Mouse (Mus musculus) gastrocnemius, postnatal 25 days (tissue): ENCODE results near the gene Sorbs2. TPM values are rescaled to one million over a fixed set of nuclear protein-coding genes. Genes with fewer than 3 reads are reported as not detected.

ENCODE experiments used
- DNase-seq: peaks from one replicate; pipeline ENCODE4 v3.0.0; 2022
- long read RNA-seq, 2 experiments: library from polyadenylated mRNA; stranded (forward); transcript quantifications; one replicate each; pipeline ENCODE4 v2.0.0; 2021
- total RNA-seq, 2 experiments: library from RNA; stranded (reverse); gene quantifications; 1 replicate in 1 of 2; 2 replicates in 1 of 2; pipeline ENCODE4 v1.2.3; 2021

Gene Sorbs2
- 10 to 100 TPM; 21.0 to 21.5 TPM for total RNA-seq
- long read RNA-seq, experiment 1, partial matches to known transcripts: 0 of 2 reads
- long read RNA-seq, experiment 1, other reads (novel, unspliced or antisense): 2 of 2 reads
- long read RNA-seq, experiment 2, partial matches to known transcripts: 0 of 5 reads
- long read RNA-seq, experiment 2, other reads (novel, unspliced or antisense): 5 of 5 reads

DNA sequence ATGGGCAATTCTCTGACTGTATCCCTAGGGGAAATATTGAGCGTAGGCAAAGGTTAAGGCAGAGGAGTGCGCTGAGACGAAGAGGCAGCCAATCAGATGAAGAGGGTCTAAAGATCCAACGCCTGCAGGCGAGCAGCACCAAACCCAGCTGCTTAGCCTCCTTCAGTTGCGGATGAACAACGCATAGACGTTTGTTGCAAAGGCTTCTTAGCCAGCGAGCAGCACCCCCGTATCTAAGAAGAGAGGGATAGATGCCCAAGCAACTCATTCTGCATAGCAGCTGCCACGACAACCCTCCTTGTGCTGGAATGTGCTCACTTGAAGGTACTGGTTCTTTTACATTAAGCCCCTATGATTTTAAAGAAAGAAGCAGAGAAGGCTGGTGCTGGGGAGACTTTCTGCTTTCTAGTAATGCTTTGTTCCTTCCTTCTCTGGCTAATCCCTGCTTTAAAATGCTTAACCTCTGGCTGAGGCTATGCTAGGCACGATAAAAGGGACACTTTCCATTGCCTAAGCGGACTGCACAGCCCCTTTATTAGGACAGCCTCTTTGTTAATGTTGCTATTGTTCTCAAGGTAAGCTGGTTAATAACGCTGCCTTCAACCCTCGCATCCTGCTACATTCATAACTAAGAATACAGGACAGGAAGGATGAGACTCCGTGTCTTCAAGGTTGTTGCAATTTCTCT is at the start of gene Sorbs2:
Gene Sorbs2, plus strand, starts transcription at position 155 of the 688 bp plus-strand sequence.
- no peak for DNase-seq

GRCm38 (mm10) chr8:45457874-45458273 is 49.7 kb upstream of the Sorbs2 start:
- no peak for DNase-seq

- no peak for DNase-seq
Observed at GRCm38 (mm10) chr8:45469006-45469405, 38.6 kb upstream of the Sorbs2 start.

DNA sequence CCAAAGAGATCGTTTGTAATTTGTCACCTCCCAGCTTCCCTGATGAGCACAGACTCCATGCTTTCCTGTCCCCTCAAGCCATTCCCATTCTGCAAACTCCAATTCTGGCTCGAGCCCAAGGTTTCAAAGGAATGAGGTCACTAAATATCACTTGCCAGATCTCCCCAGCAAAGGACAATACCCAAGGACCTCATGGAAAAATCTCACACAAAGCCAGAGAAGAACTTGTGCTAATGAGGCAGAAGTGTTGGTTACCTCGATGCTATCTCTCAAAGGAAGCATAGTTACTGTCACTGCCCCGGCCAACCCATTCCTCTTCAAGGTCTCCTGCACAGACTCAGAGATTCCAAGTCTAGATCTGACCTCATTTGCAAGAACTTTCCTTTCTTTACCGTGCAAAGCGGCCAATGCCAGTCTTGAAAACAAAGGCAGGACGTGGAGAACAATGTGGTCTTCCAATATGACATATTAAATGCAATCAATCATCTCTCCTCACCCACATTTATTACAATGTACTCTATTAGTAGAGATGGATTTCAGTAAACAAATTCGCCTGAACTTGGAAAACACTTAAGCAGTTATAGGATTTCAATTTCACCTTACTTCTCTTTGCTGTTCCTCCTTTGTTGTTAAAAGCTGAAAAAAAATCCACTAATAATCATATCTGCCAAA is 37.9 kb upstream of the Sorbs2 start:
- DNase-seq: no peak

- DNase-seq: no peak
Observed at GRCm38 (mm10) chr8:45480886-45481285, 26.7 kb upstream of the Sorbs2 start.

- DNase-seq: no peak
Observed at GRCm38 (mm10) chr8:45486281-45486680, 21.3 kb upstream of the Sorbs2 start.

DNA sequence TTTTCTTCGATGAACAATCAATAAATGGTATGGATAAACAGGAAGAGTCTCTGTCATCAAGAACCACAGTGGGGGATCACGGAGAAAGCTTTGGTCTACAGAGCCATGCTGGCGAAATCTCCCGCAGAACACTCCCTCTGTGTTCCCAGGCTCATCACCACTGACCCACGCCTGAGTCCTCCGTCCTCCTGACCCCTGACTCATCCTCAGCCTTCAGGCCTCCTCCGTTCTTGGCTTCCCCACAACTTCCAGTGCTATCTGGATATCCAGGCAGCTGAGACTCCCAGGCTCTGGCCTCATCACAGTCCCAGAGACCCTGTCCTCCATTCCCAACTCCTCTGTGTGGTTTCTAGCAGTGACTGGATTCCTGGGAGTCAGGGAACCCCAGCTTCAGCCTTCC is 3.6 kb upstream of the Sorbs2 start:
- no peak for DNase-seq

GRCm38 (mm10) chr8:45506376-45506775 is 1.2 kb upstream of the Sorbs2 start:
- no peak for DNase-seq

DNA sequence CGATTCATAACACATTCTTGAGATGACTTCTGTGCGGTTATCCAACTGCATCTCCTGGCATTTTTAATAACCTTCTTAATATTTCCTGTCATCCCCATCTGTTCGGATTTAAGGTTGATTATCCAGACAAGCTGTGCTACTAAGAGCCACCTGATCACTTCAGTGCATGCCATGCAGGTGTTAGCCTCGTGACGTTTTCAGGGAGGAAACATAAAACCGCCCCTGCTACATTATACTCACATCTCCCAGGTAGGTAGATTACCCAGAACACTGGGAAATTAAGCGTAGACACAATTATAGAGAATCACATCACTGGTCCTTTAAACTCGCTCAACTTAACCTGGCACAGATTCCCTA is 333 bp upstream of the Sorbs2 start:
- DNase-seq: no peak

DNA sequence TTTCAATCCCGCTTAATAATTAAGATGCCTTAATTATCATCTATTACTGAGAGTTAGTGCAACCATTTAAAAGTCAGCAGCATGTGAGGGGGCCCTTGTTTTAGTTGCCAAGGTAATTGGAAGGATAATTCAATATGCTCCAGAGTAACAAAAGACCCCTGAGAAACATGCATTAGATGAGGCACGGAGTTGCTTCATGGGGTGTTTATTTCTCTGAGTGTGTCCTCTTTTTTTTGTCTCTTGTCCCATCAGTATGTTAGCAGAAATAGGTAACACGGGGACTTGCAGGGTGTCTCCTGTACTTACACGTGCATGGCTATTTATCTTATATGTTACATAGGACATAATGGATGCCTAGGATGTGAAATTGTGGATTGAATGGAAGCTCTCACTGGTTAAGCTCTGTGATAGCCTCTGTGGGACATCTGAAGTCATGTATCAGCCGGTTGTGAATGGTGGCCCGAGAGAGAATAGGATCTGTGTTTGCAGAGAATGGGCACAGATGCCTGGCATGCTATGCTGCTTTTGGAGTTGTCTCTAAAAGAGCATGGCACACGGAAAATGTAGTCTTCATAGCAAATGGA is 1.0 kb downstream of the Sorbs2 start:
- DNase-seq: no peak

GRCm38 (mm10) chr8:45512369-45512768 is 4.8 kb downstream of the Sorbs2 start:
- no peak for DNase-seq

DNA sequence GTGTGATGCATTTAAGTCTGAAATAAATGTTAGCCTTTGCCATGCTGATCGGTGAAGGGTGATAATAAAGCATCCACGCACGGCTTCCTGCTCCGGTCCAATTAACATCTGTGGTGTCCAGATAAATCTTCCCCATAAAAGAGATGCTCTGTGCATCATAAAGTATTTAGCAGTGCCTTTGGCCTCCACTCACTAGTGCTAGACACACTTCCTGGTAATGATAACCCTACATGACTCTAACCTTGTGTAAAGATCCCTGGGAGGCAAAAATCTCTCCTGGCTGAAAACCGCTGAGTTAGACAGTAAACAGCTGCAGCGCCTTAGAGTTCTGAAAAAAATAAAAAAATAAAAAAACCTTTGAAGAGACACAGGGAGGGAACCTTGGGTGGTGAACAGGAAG is 14.0 kb downstream of the Sorbs2 start:
- no peak for DNase-seq

DNA sequence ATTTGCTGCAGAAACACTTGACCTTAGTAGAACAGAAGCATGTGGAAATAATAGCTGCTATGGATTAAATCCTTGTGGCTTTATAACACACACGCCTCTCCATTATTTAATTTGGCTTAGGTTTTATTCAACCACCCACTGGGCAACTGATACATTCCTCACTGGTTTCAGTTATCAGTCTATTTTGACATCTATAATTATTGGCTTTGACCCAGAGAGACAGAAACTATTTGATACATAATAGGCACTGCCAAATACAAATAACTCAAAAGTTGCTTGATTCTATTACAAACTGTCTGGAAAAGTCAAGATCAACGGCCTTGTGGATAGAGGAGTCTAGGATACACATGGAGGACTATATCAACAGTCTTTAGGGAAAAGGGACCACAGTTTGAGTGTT is 20.1 kb downstream of the Sorbs2 start:
- DNase-seq: no peak

DNA sequence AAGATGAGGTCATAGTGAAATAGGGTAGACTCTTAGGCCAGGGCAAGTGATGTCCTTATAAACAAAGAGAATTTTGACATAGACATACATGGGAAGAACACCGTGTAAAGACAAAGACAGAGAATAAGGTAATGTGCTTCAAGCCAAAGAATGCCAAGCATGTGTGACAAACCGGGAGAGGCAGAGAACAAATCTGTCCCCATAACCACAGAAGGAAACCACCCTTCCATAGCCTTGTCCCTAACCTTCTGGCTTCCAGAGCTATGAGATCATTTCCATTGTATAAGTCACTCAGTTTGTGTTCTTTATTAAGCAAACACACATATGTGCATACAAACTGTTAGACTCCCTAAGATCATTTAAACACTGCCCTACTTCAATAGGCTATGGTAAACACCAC is 21.3 kb downstream of the Sorbs2 start:
- DNase-seq: no peak

GRCm38 (mm10) chr8:45536578-45536977 is 29.0 kb downstream of the Sorbs2 start:
- no peak for DNase-seq

GRCm38 (mm10) chr8:45540513-45540912 is 32.9 kb downstream of the Sorbs2 start:
- no peak for DNase-seq

GRCm38 (mm10) chr8:45552175-45552574 is 44.6 kb downstream of the Sorbs2 start:
- DNase-seq: no peak

DNA sequence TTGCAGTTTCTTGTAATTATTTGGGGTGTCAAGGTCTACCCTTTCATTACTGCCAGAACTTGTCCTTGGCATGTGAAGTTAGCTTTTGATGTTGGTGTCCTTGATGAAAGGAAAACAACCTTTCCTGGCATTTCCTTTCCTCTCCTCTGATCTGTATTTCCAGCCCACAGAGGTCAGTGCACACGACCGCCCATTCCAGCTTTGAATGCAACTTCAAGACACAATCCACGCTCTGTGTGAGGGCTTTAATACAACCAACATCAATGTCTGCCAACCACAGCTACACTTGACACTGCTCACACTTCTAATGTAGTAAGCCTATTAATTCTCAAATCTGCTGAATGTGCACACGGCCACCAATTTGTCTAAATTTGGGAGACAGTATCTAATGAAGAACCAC is 47.0 kb downstream of the Sorbs2 start:
- DNase-seq: no peak

DNA sequence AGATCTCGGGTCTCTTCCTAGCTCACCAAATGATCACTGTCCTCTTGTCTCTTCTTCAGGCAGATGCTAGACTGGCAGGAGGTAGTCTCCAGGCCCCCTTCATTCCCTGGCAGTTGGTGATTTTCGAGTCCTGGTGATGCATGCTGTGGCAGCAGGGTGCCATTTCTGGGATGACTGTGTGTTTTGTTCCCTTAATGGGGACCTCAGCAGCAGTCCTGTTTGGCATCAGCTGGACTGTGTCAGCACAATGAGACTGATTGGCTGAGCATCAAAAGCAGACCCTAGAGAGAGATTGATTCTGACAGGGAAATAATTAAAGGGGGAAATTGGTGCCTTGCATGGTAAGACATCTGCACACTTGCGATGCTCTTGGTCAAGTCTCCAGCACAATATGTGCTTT is 50.3 kb downstream of the Sorbs2 start:
- DNase-seq: no peak

GRCm38 (mm10) chr8:45558426-45558825 is 50.8 kb downstream of the Sorbs2 start:
- DNase-seq: no peak

- DNase-seq: no peak
Observed at GRCm38 (mm10) chr8:45559176-45559820, 51.7 kb downstream of the Sorbs2 start.

- no peak for DNase-seq
Observed at GRCm38 (mm10) chr8:45565189-45565588, 57.6 kb downstream of the Sorbs2 start.

GRCm38 (mm10) chr8:45570117-45570516 is 62.5 kb downstream of the Sorbs2 start:
- DNase-seq: no peak
